Mouse (Mus musculus) stomach, postnatal 0 days (tissue): ENCODE data around the gene Enthd1.

Experiments
- CTCF ChIP-seq: IDR thresholded peaks from 2 replicates; pipeline ENCODE4 v1.5.1; 2016; ENCODE audit warnings: antibody characterized with exemption, low read depth, mild to moderate bottlenecking, moderate library complexity
- EP300 ChIP-seq: optimal IDR thresholded peaks from 2 replicates; pipeline ENCODE3; 2016; ENCODE audit warnings: antibody characterized with exemption

DNA sequence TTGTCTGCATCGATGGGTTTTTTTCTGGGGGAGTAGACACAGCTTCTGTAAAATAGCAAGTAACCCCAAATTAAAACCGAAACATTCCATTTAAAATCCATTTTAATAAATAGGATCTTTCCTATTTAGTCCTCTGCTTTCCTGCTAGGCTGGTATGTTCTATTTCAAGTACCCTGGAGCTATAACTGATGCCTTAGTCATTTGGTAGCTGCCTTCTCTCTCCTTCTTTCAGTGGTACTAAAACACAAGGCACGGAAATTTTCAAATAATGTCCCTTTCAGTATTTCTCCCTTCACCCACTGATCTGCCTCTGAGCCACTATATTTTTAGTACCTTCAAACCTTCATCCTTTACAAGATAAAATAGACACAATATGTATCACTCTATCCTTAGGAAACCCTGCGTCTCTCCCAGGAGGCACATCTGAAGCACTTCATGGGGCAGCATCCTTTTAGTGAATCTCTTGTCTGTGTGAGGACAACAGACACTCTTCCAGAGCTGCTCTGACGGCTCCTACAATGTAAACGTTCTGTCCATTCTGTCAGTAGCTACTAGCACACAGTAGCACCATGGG is 90.4 kb downstream of the Enthd1 start:
- TF ChIP-seq CTCF (no peak), EP300 (no peak)
